Mouse (Mus musculus): ENCODE results near the gene Bbc3.

- TF ChIP-seq CTCF (IDR thresholded peaks at IDR 0.05; ENCODE audit: control insufficient read depth, insufficient read depth, insufficient read length): peak; percentile 85
- no peak for TF ChIP-seq MYOG (IDR thresholded peaks at IDR 0.05; ENCODE audit: control insufficient read depth, extremely low read depth, insufficient read length)
Measured at GRCm38 (mm10) chr7:16310020-16310520, 1.9 kb downstream of the Bbc3 start.
